17 mouse cellular contexts compared by ENCODE assay signal in genomic region chr12:85956251-85956650, GRCm38 (mm10).
DNase-seq lines count a peak whose midpoint lies in the region; ATAC-seq lines count a peak whose summit lies in the region.
"Had no signal": no experiment of that assay in that cellular context is flagged by ENCODE, and none has a peak within 500 bp of the region (broad histone marks: within the 10 kb centered on the region; RNA-seq: fewer than 3 reads in every experiment).

No protein-coding gene starts in this region.

- DNase-seq in heart, adult 9 months (ENCODE audit: low spot score in 2 of 2): no peak
- DNase-seq in fibroblast of lung, adult 2 months (ENCODE audit: low read depth): peak; percentile 75
- DNase-seq in left cerebral cortex, adult 9 months (ENCODE audit: low spot score in 2 of 2): peak; percentile 82 to 84
- peak; percentile 56 for DNase-seq in right cerebral cortex, postnatal 14 days
- DNase-seq in urinary bladder, postnatal 36 days (ENCODE audit: low spot score in 2 of 2): no peak
- DNase-seq in hindbrain, embryonic 11.5 days (ENCODE audit: low spot score): no peak
- DNase-seq: adrenal gland, postnatal 36 days; cerebellum, adult 2 months; heart, postnatal 4 days; kidney, adult 2 months; lung, adult 2 months; thymus, adult 2 months had no signal

- H3K4me3 ChIP-seq in heart, embryonic 13.5 days: no peak overlapping the region
- H3K4me3 ChIP-seq in hindbrain, embryonic 11.5 days (ENCODE audit: low read depth, low read length): no peak overlapping the region
- H3K4me3 ChIP-seq: embryonic facial prominence, embryonic 12.5 days had no signal

- 68% methylated on average over 6 of the region's 6 CpGs for WGBS in heart, embryonic 13.5 days
- 91% methylated on average over 6 of the region's 6 CpGs for WGBS in hindbrain, embryonic 11.5 days

- H3K27me3 ChIP-seq in heart, embryonic 13.5 days (replicated peaks): no peaks in the 10 kb centered on the region
- no peaks in the 10 kb centered on the region for H3K27me3 ChIP-seq in hindbrain, embryonic 11.5 days (ENCODE audit: control insufficient read depth, insufficient read depth, low read length)
- H3K27me3 ChIP-seq: embryonic facial prominence, embryonic 12.5 days had no signal

- H3K4me1 ChIP-seq in heart, embryonic 13.5 days: peaks cover 37% of the 10 kb centered on the region
- no peaks in the 10 kb centered on the region for H3K4me1 ChIP-seq in hindbrain, embryonic 11.5 days (replicated peaks; ENCODE audit: control insufficient read depth, insufficient read depth, low read length)

- H3K9ac ChIP-seq in heart, embryonic 13.5 days: no peak overlapping the region
- no peak overlapping the region for H3K9ac ChIP-seq in hindbrain, embryonic 11.5 days (ENCODE audit: low read depth, low read length)
- H3K9ac ChIP-seq: embryonic facial prominence, embryonic 12.5 days had no signal

- H3K36me3 ChIP-seq in heart, embryonic 13.5 days: peaks cover 18% of the 10 kb centered on the region
- H3K36me3 ChIP-seq in hindbrain, embryonic 11.5 days (ENCODE audit: control insufficient read depth, insufficient read depth, low read length): no peaks in the 10 kb centered on the region
- H3K36me3 ChIP-seq: embryonic facial prominence, embryonic 12.5 days had no signal

- no peaks in the 10 kb centered on the region for H3K9me3 ChIP-seq in heart, embryonic 13.5 days
- no peaks in the 10 kb centered on the region for H3K9me3 ChIP-seq in hindbrain, embryonic 11.5 days (ENCODE audit: control insufficient read depth, low read length)
- H3K9me3 ChIP-seq: embryonic facial prominence, embryonic 12.5 days had no signal

- peak overlapping the region; percentile 43 for H3K27ac ChIP-seq in heart, embryonic 13.5 days (replicated peaks)
- no peak overlapping the region for H3K27ac ChIP-seq in hindbrain, embryonic 11.5 days (ENCODE audit: low read depth, low read length)
- H3K27ac ChIP-seq: embryonic facial prominence, embryonic 12.5 days had no signal

- no peak overlapping the region for H3K4me2 ChIP-seq in heart, embryonic 13.5 days
- no peak overlapping the region for H3K4me2 ChIP-seq in hindbrain, embryonic 11.5 days (replicated peaks; ENCODE audit: low read depth, low read length)
- H3K4me2 ChIP-seq: embryonic facial prominence, embryonic 12.5 days; midbrain, embryonic 11.5 days had no signal

- no peak for ATAC-seq in heart, embryonic 13.5 days (ENCODE audit: extremely low read depth, insufficient number of reproducible peaks, low FRiP score, low TSS enrichment)
- ATAC-seq in erythroblast, adult 5-6 weeks (replicated peaks; ENCODE audit: low FRiP score, poor library complexity, severe bottlenecking): no peak
- ATAC-seq in hindbrain, embryonic 11.5 days (ENCODE audit: low FRiP score): no peak
- ATAC-seq: CD4-positive, CD25-positive, alpha-beta regulatory T cell, adult 4 months had no signal

Comparison
In these comparisons a context has a peak if more than half of its experiments do, and no peak if none do; other contexts are left out.
1. DNase-seq: peak in fibroblast of lung, adult 2 months (single experiment), left cerebral cortex, adult 9 months (2 of 2) and right cerebral cortex, postnatal 14 days (single experiment); none in heart, adult 9 months (0 of 2), urinary bladder, postnatal 36 days (0 of 2) and hindbrain, embryonic 11.5 days (single experiment).